Mouse (Mus musculus) liver, embryonic 14.5 days (tissue): ENCODE measurements around the gene Inka2. TPM values are rescaled to one million over a fixed set of nuclear protein-coding genes. Genes with fewer than 3 reads are reported as not detected.

ENCODE experiments used
- ATAC-seq: fragments of 200-750 bp; cut with Nextera tagmentation; 2 replicates; pipeline ENCODE4 v1.8.0; 2017; ENCODE audit warnings: moderate number of reproducible peaks, mild to moderate bottlenecking, moderate library complexity; ENCODE audit not compliant: insufficient read depth
- DNase-seq, 3 experiments: peaks; one replicate each; pipeline ENCODE4 v3.0.0-alpha.2; 2012 to 2013; ENCODE audit warnings: low read depth in 3 of 3, low spot score in 3 of 3
- H3K27ac ChIP-seq: fragments of 300-500 bp; sonication (generic); 2 replicates; pipeline ENCODE4 v1.5.1; 2014; ENCODE audit warnings: moderate library complexity, mild to moderate bottlenecking, control low read depth, inconsistent platforms
- H3K27me3 ChIP-seq: fragments of 300-500 bp; sonication (generic); 2 replicates; pipeline ENCODE4 v1.6.1; 2014; ENCODE audit warnings: mild to moderate bottlenecking, low read length, moderate library complexity; ENCODE audit not compliant: control insufficient read depth, insufficient read depth
- H3K36me3 ChIP-seq: fragments of 300-500 bp; sonication (generic); replicated peaks from 2 replicates; pipeline ENCODE4 v1.6.1; 2014; ENCODE audit warnings: low read depth; ENCODE audit not compliant: control insufficient read depth, insufficient read depth
- H3K4me1 ChIP-seq, 2 experiments: fragments of 200-500 bp in 1 of 2; fragments of 300-500 bp in 1 of 2; sonication (generic) in 1 of 2; replicated peaks; 2 replicates each; pipeline ENCODE4 v1.6.1; 2012 to 2014; ENCODE audit warnings: antibody characterized with exemption in 1 of 2, inconsistent platforms in 1 of 2, low read length in 1 of 2; ENCODE audit not compliant: control insufficient read depth in 2 of 2, insufficient read depth in 2 of 2
- H3K4me2 ChIP-seq: fragments of 300-500 bp; sonication (generic); 2 replicates; pipeline ENCODE4 v1.6.1; 2014; ENCODE audit warnings: low read depth, mild to moderate bottlenecking, control low read depth, moderate library complexity
- H3K4me3 ChIP-seq, 2 experiments: fragments of 200-500 bp in 1 of 2; fragments of 300-500 bp in 1 of 2; sonication (generic) in 1 of 2; 2 replicates each; pipeline ENCODE4 v1.5.1; 2012 to 2014; ENCODE audit warnings: low read depth in 2 of 2, low read length in 2 of 2, mild to moderate bottlenecking in 2 of 2, control low read depth in 1 of 2, inconsistent platforms in 1 of 2, moderate library complexity in 1 of 2; ENCODE audit not compliant: insufficient read depth in 1 of 2
- H3K9ac ChIP-seq: fragments of 300-500 bp; sonication (generic); replicated peaks from 2 replicates; pipeline ENCODE4 v1.6.1; 2014; ENCODE audit warnings: mild to moderate bottlenecking, control low read depth, moderate library complexity
- H3K9me3 ChIP-seq: fragments of 300-500 bp; sonication (generic); 2 replicates; pipeline ENCODE4 v1.6.1; 2016; ENCODE audit warnings: low read length, mixed read lengths; ENCODE audit not compliant: control insufficient read depth
- CTCF ChIP-seq: IDR thresholded peaks from 2 replicates; pipeline ENCODE4 v1.5.1; 2016; ENCODE audit warnings: antibody characterized with exemption, low read depth, control low read depth
- EP300 ChIP-seq: IDR thresholded peaks from 2 replicates; pipeline ENCODE4 v1.6.1; 2016; ENCODE audit warnings: antibody characterized with exemption, low read depth
- WGBS: fragments of 180-500 bp; shearing (Covaris S2); extraction: QIAGEN DNeasy Blood & Tissue Kit; methylation state at CpG from one replicate; pipeline ENCODE4 v1.1.7; 2014; ENCODE audit not compliant: insufficient replicate concordance; 5-methylcytosine and 5-hydroxymethylcytosine counted together
- polyA plus RNA-seq, 2 experiments: library from polyadenylated mRNA; depleted of rRNA in 1 of 2; stranded (reverse) in 1 of 2; unstranded in 1 of 2; fragments of >200 nt; fragmentation: Nextera tagmentation in 1 of 2; extraction: Ambion mirVana in 1 of 2; gene quantifications; 2 replicates each; pipeline versions ENCODE4 v1.2.1 to v1.2.3; 2012 to 2014

Gene Inka2
- polyA plus RNA-seq, 2 experiments: 0.03 to 0.25 TPM

- Histone ChIP-seq H3K27me3 (no peaks in the 10 kb centered on the region), H3K36me3 (no peaks in the 10 kb centered on the region), H3K4me2 (no peak overlapping the region), H3K4me1 (peaks cover 28 to 36% of the 10 kb centered on the region in 2 experiments), H3K9ac (no peak overlapping the region), H3K27ac (no peak overlapping the region), H3K4me3 (no peak overlapping the region), H3K9me3 (no peaks in the 10 kb centered on the region)
- no peak for DNase-seq
- whole genome bisulfite sequencing: 67% methylated on average over 3 of the region's 3 CpGs
- TF ChIP-seq CTCF (no peak), EP300 (no peak)
- ATAC-seq: no peak
Observed at GRCm38 (mm10) chr3:105760063-105760462, 55.7 kb downstream of the Inka2 start.

GRCm38 (mm10) chr3:105763132-105763851, 58.9 kb downstream of the Inka2 start:
- H3K4me3 ChIP-seq: no peak overlapping the region
- H3K9me3 ChIP-seq: no peaks in the 10 kb centered on the region
- H3K27ac ChIP-seq: peak overlapping the region; percentile 62
- 19% methylated on average over 4 of the region's 4 CpGs for WGBS
- no peaks in the 10 kb centered on the region for H3K36me3 ChIP-seq
- peak; percentile 75 for ATAC-seq
- peak in 1 of 3 experiments; percentile 49 for DNase-seq
- peaks cover 32% of the 10 kb centered on the region in 2 experiments for H3K4me1 ChIP-seq
- no peak for TF ChIP-seq CTCF
- TF ChIP-seq EP300: 0 out of 2 replicates have a peak, but pooled peaks have one; percentile 23
- H3K27me3 ChIP-seq: no peaks in the 10 kb centered on the region
- H3K4me2 ChIP-seq: peak overlapping the region; percentile 34
- peak overlapping the region; percentile 23; the same call in 1 of the 2 replicates for H3K9ac ChIP-seq

DNA sequence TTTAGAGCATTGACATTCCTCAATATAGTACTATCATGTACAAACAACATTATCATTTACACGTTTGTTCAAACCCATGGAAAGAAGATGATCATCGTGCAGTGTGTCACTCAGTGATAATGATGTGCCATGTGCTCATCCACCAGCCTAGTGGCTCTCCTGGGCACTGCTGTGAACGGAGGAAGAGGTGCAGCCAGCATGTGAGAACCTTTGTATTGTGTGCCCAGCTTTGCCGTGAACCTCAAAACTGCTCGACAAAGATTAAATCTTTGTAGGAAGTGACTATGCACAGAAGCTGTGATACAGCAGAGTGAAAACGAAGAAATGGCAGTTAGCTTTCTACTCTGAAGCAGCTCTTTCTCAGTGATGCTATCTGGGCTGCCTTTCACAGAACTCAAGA, 64.1 kb downstream of the Inka2 start:
- Histone ChIP-seq H3K4me3 (no peak overlapping the region), H3K9me3 (no peaks in the 10 kb centered on the region), H3K27ac (peak overlapping the region; percentile 15; the same call in 1 of the 2 replicates), H3K4me2 (0 out of 2 replicates have a peak overlapping the region, but pooled peaks have one; percentile 22), H3K4me1 (peaks cover 14 to 20% of the 10 kb centered on the region in 2 experiments), H3K9ac (no peak overlapping the region), H3K27me3 (no peaks in the 10 kb centered on the region), H3K36me3 (no peaks in the 10 kb centered on the region)
- DNase-seq (peak in 1 of 3 experiments; percentile 37), ATAC-seq (peak; percentile 78)
- TF ChIP-seq EP300: no peak
- peak; percentile 59 for TF ChIP-seq CTCF
- WGBS: 9% methylated on average over 6 of the region's 6 CpGs

DNA sequence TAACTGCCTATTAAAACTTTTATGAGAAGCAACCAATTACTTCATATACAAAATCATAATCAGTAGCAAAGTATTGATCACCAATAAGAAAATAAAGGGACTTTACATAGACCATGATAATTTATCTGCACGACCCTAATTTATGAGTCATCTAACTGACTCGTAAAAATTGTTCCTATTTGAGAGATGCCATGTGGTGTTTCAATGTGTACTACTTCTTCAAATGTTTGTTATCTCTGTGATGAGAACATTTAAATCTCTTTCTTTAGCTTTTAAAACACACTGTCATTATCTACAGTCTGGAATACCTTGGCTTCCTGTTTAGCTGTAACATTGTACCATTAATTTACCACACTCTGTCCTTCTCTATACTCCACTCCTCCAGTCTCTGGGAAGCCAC, 65.0 kb downstream of the Inka2 start:
- H3K9me3 ChIP-seq: no peaks in the 10 kb centered on the region
- no peak for ATAC-seq
- no peak for DNase-seq
- WGBS: 53% methylated on average over 2 of the region's 2 CpGs
- H3K9ac ChIP-seq: no peak overlapping the region
- peaks cover 7 to 18% of the 10 kb centered on the region in 2 experiments for H3K4me1 ChIP-seq
- H3K4me2 ChIP-seq: no peak overlapping the region
- H3K27ac ChIP-seq: no peak overlapping the region
- H3K36me3 ChIP-seq: no peaks in the 10 kb centered on the region
- TF ChIP-seq EP300 (no peak), CTCF (no peak)
- H3K4me3 ChIP-seq: no peak overlapping the region
- H3K27me3 ChIP-seq: no peaks in the 10 kb centered on the region

Other genes starting within 250 kb of the Inka2 start
- gene Ddx20, start 17.0 kb upstream of the Inka2 start, polyA plus RNA-seq (2012; rRNA removed): 5.6 and 8.1 TPM in 2 replicates
- 19.6 and 21.2 TPM in 2 replicates for gene Ddx20, start 17.0 kb upstream of the Inka2 start, polyA plus RNA-seq (2014; fragmentation: Nextera tagmentation; extraction: Ambion mirVana)
- 20.5 and 37.4 TPM in 2 replicates for gene Rap1a, start 96.7 kb downstream of the Inka2 start, polyA plus RNA-seq (2012; rRNA removed)
- 81.3 and 86.2 TPM in 2 replicates for gene Rap1a, start 96.7 kb downstream of the Inka2 start, polyA plus RNA-seq (2014; fragmentation: Nextera tagmentation; extraction: Ambion mirVana)
- gene Adora3, start 166.3 kb downstream of the Inka2 start, polyA plus RNA-seq (2012; rRNA removed): 0.34 and 0.49 TPM in 2 replicates
- 0.47 and 0.49 TPM in 2 replicates for gene Adora3, start 166.3 kb downstream of the Inka2 start, polyA plus RNA-seq (2014; fragmentation: Nextera tagmentation; extraction: Ambion mirVana)
- gene Tmigd3, start 166.3 kb downstream of the Inka2 start, polyA plus RNA-seq (2012; rRNA removed): 0.08 and 0.11 TPM in 2 replicates
- 0.09 and 0.34 TPM in 2 replicates for gene Tmigd3, start 166.3 kb downstream of the Inka2 start, polyA plus RNA-seq (2014; fragmentation: Nextera tagmentation; extraction: Ambion mirVana)
- 3.0 and 4.1 TPM in 2 replicates for gene I830077J02Rik, start 228.1 kb downstream of the Inka2 start, polyA plus RNA-seq (2012; rRNA removed)
- 3.0 and 3.1 TPM in 2 replicates for gene I830077J02Rik, start 228.1 kb downstream of the Inka2 start, polyA plus RNA-seq (2014; fragmentation: Nextera tagmentation; extraction: Ambion mirVana)